ENCODE assay signal across 7 mouse cellular contexts in the genomic region with DNA sequence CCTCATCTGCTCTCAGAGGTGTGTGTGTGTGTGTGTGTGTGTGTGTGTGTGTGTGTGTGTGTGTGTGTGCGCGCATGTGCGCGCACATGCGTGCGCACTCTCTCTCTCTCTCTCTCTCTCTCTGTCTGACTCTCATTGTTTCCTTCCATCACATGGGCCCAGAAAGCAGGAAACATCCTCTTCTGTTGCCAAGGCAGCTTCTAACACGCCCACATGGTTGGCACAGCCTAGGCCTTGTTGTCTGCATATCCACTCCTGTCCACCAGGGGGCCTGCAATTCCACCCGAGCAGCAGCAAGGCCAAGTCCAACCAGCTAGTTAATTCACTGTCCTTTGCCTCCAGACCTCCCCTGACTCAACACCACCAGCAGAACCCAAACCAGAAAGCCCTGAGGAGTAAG. TPM values are rescaled to one million over a fixed set of nuclear protein-coding genes. Genes with fewer than 3 reads are reported as not detected.
DNase-seq lines count a peak whose midpoint lies in the region; ATAC-seq lines count a peak whose summit lies in the region.

No protein-coding gene starts in this region.

- peak; percentile 58 for ATAC-seq in megakaryocyte-erythroid progenitor cell, adult 5-6 weeks (replicated peaks; ENCODE audit: low FRiP score, low TSS enrichment, poor library complexity, severe bottlenecking)

- peak; percentile 93 for DNase-seq in adipocyte (ENCODE audit: low spot score)
- DNase-seq in embryo, embryonic 10 days (ENCODE audit: low spot score), result peak; percentile 85
- peak; percentile 78 for DNase-seq in gastrocnemius, postnatal 10 days
- DNase-seq in induced T-regulatory cell, adult 2 months (ENCODE audit: low read depth), result peak; percentile 97
- DNase-seq in left cerebral cortex, adult 9 months (ENCODE audit: low spot score in 2 of 2), result peak; percentile 89 to 97
- DNase-seq in right cerebral cortex, postnatal 25 days, result peak; percentile 91

RNA-seq across cellular contexts. Expression of a gene that starts 2.0 kb away (rescaled TPM):
- 1 to 10 TPM; 6.2 to 7.8 TPM for total RNA-seq in gastrocnemius, postnatal 10 days (2021)
- total RNA-seq in megakaryocyte-erythroid progenitor cell, adult 5-6 weeks (2014; fragmentation: Nextera tagmentation), result 9.9 TPM in 1 of 2 replicates, not detected in the other
- total RNA-seq in megakaryocyte-erythroid progenitor cell, adult 5-6 weeks (2017), result 3.6 and 5.0 TPM in 2 replicates

RNA-seq across cellular contexts. Expression of a gene that starts 5.9 kb away (rescaled TPM):
- total RNA-seq in gastrocnemius, postnatal 10 days (2021), result 10 to 100 TPM; 36.0 to 37.2 TPM
- 88.0 and 120 TPM in 2 replicates for total RNA-seq in megakaryocyte-erythroid progenitor cell, adult 5-6 weeks (2014; fragmentation: Nextera tagmentation)
- 13.0 and 30.0 TPM in 2 replicates for total RNA-seq in megakaryocyte-erythroid progenitor cell, adult 5-6 weeks (2017)

RNA-seq across cellular contexts. Expression of a gene that starts 7.3 kb away (rescaled TPM):
- total RNA-seq in gastrocnemius, postnatal 10 days (2021), result 10 to 100 TPM; 66.3 to 79.2 TPM
- total RNA-seq in megakaryocyte-erythroid progenitor cell, adult 5-6 weeks (2014; fragmentation: Nextera tagmentation), result 173 and 220 TPM in 2 replicates
- 71.2 and 80.5 TPM in 2 replicates for total RNA-seq in megakaryocyte-erythroid progenitor cell, adult 5-6 weeks (2017)

RNA-seq across cellular contexts. Expression of a gene that starts 35.0 kb away (rescaled TPM):
- 10 to 100 TPM; 37.0 to 45.1 TPM for total RNA-seq in gastrocnemius, postnatal 10 days (2021)
- 110 and 122 TPM in 2 replicates for total RNA-seq in megakaryocyte-erythroid progenitor cell, adult 5-6 weeks (2014; fragmentation: Nextera tagmentation)
- 75.6 and 91.9 TPM in 2 replicates for total RNA-seq in megakaryocyte-erythroid progenitor cell, adult 5-6 weeks (2017)

RNA-seq across cellular contexts. Expression of a gene that starts 41.9 kb away (rescaled TPM):
- under 1 TPM; 0.19 to 0.36 TPM for total RNA-seq in gastrocnemius, postnatal 10 days (2021)
- total RNA-seq in megakaryocyte-erythroid progenitor cell, adult 5-6 weeks (2014; fragmentation: Nextera tagmentation), result 6.9 and 11.9 TPM in 2 replicates
- 1.8 and 3.2 TPM in 2 replicates for total RNA-seq in megakaryocyte-erythroid progenitor cell, adult 5-6 weeks (2017)

Comparison
In these comparisons a context has a peak if more than half of its experiments do, and no peak if none do; other contexts are left out.
1. Peak in every context shown above with its lines: DNase-seq and ATAC-seq.